Mouse (Mus musculus) kidney, adult 2 months (tissue): ENCODE measurements around the gene Sec14l5. TPM values are rescaled to one million over a fixed set of nuclear protein-coding genes. Genes with fewer than 3 reads are reported as not detected.

Experiments
- DNase-seq: peaks from one replicate; pipeline ENCODE4 v3.0.0; 2021
- H3K27ac ChIP-seq: fragments of 200-500 bp; 2 replicates; pipeline ENCODE4 v1.5.1; 2012; ENCODE audit warnings: low read depth, low read length, control low read depth, inconsistent platforms; ENCODE audit not compliant: insufficient read depth
- H3K27me3 ChIP-seq: fragments of 200-500 bp; replicated peaks from 2 replicates; pipeline ENCODE4 v1.6.1; 2012; ENCODE audit warnings: mild to moderate bottlenecking, moderate library complexity, low read length, inconsistent platforms; ENCODE audit not compliant: control insufficient read depth, insufficient read depth
- H3K36me3 ChIP-seq: fragments of 200-500 bp; 2 replicates; pipeline ENCODE4 v1.6.1; 2012; ENCODE audit warnings: mild to moderate bottlenecking, moderate library complexity, low read length, inconsistent platforms; ENCODE audit not compliant: control insufficient read depth, insufficient read depth
- H3K4me1 ChIP-seq: fragments of 200-500 bp; 2 replicates; pipeline ENCODE4 v1.6.1; 2011; ENCODE audit warnings: low read length; ENCODE audit not compliant: control insufficient read depth, insufficient read depth
- H3K4me3 ChIP-seq: fragments of 200-500 bp; 2 replicates; pipeline ENCODE4 v1.5.1; 2011; ENCODE audit warnings: mild to moderate bottlenecking, low read depth, low read length, control low read depth; ENCODE audit not compliant: insufficient read depth
- CTCF ChIP-seq: fragments of 200-500 bp; conservative IDR thresholded peaks from 2 replicates; pipeline ENCODE4 v1.5.1; 2011; ENCODE audit warnings: low read depth, mild to moderate bottlenecking, control low read depth, low read length, moderate library complexity, mixed read lengths; ENCODE audit not compliant: insufficient read depth, insufficient read length
- POLR2A ChIP-seq: fragments of 200-500 bp; IDR thresholded peaks from one replicate; pipeline ENCODE4 v1.6.1; 2011; ENCODE audit warnings: low read depth, low read length, control low read depth
- WGBS: fragments of 180-500 bp; shearing (Covaris S2); methylation state at CpG from one replicate; pipeline ENCODE4 v1.1.7; 2018; 5-methylcytosine and 5-hydroxymethylcytosine counted together
- polyA plus RNA-seq: library from polyadenylated mRNA; depleted of rRNA; stranded (reverse); fragments of >200 nt; gene quantifications from 2 replicates; pipeline ENCODE4 v1.2.3, GENCODE M21; 2012; rRNA removed

Sec14l5 gene
- polyA plus RNA-seq = 0.07 and 0.34 TPM in 2 replicates

DNA sequence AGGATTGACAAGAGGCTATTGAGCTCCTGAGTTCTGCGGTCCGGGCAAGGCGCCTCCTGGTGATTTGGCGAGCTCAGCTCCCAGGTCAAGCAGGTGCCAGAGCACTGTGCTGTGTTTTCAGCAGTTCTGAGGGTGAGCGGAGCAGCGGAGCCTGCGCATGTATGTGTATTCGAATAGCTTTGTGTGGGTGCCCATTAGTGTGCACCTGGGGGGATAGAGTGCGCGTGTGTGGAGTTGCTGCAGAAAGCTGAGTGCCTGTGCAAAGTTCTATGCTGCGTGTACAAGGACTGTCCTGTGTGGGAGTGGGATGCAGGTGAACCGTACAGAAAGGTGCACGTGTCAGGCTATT, at the start of gene Sec14l5:
Gene Sec14l5 (plus strand): TSS at position 73 of the 349 bp plus-strand sequence.
- TF ChIP-seq CTCF (no peak), POLR2A (no peak)
- H3K27me3 ChIP-seq = no peaks in the 10 kb centered on the region; the same call in 1 of the 2 replicates
- DNase-seq = no peak
- peak within 1 kb of the TSS; percentile 42 for H3K4me3 ChIP-seq
- H3K27ac ChIP-seq = no peak within 1 kb of the TSS
- H3K36me3 ChIP-seq = no peaks in the 10 kb centered on the region
- H3K4me1 ChIP-seq = no peaks in the 10 kb centered on the region
- WGBS = 13% methylated on average over 13 of the region's 13 CpGs

- 77% methylated on average over 6 of the region's 6 CpGs for WGBS
- TF ChIP-seq CTCF (no peak), POLR2A (no peak)
- Histone ChIP-seq H3K4me3 (no peak overlapping the region), H3K36me3 (no peaks in the 10 kb centered on the region), H3K27ac (no peak overlapping the region), H3K4me1 (no peaks in the 10 kb centered on the region), H3K27me3 (no peaks in the 10 kb centered on the region)
- DNase-seq = no peak
Observed at GRCm38 (mm10) chr16:5101000-5101399, 45.9 kb upstream of the Sec14l5 start.

GRCm38 (mm10) chr16:5109877-5110276, 37.0 kb upstream of the Sec14l5 start:
- H3K4me1 ChIP-seq = no peaks in the 10 kb centered on the region
- peak; percentile 45 for DNase-seq
- H3K27me3 ChIP-seq = no peaks in the 10 kb centered on the region
- no peak overlapping the region for H3K4me3 ChIP-seq
- no peak overlapping the region for H3K27ac ChIP-seq
- no peaks in the 10 kb centered on the region for H3K36me3 ChIP-seq
- TF ChIP-seq POLR2A (no peak), CTCF (no peak)
- WGBS = 50% methylated on average over 7 of the region's 7 CpGs

- no peak overlapping the region for H3K27ac ChIP-seq
- no peaks in the 10 kb centered on the region for H3K36me3 ChIP-seq
- H3K4me1 ChIP-seq = no peaks in the 10 kb centered on the region
- no peak overlapping the region for H3K4me3 ChIP-seq
- 85% methylated on average over 3 of the region's 3 CpGs for WGBS
- DNase-seq = no peak
- no peaks in the 10 kb centered on the region for H3K27me3 ChIP-seq
- no peak for TF ChIP-seq POLR2A
- TF ChIP-seq CTCF = no peak
Observed at GRCm38 (mm10) chr16:5111021-5111420, 35.9 kb upstream of the Sec14l5 start.

GRCm38 (mm10) chr16:5113002-5113550, 33.8 kb upstream of the Sec14l5 start:
- H3K27me3 ChIP-seq = no peaks in the 10 kb centered on the region
- no peak overlapping the region for H3K27ac ChIP-seq
- WGBS = 57% methylated on average over 4 of the region's 4 CpGs
- no peaks in the 10 kb centered on the region for H3K4me1 ChIP-seq
- H3K36me3 ChIP-seq = no peaks in the 10 kb centered on the region
- TF ChIP-seq CTCF (no peak), POLR2A (no peak)
- peak; percentile 6 for DNase-seq
- no peak overlapping the region for H3K4me3 ChIP-seq

DNA sequence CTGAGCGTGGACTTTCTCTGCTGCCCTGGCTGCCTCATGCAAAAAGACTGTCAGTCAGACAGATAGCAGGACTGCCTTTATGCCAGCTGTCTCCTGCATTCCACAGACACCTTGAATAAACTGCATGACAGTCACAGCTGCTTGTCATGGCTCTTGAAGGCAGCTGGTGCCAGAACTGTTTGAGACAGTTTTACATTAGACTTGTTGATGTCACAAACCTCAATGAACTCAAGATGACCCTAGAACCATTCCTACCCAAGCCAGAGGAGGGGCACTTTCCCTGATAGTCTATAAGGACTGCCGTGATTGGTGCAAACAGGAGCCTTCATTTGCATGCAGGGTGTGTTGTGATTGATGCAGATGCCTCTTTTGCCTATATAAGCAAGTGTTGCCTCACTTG, 33.3 kb upstream of the Sec14l5 start:
- no peak for TF ChIP-seq POLR2A
- TF ChIP-seq CTCF = no peak
- 86% methylated on average over 2 of the region's 2 CpGs for WGBS
- H3K27me3 ChIP-seq = no peaks in the 10 kb centered on the region
- H3K4me3 ChIP-seq = no peak overlapping the region
- H3K4me1 ChIP-seq = no peaks in the 10 kb centered on the region
- DNase-seq = no peak
- no peak overlapping the region for H3K27ac ChIP-seq
- H3K36me3 ChIP-seq = no peaks in the 10 kb centered on the region

GRCm38 (mm10) chr16:5119385-5119784, 27.5 kb upstream of the Sec14l5 start:
- DNase-seq = peak; percentile 13
- no peaks in the 10 kb centered on the region for H3K36me3 ChIP-seq
- H3K4me3 ChIP-seq = no peak overlapping the region
- 44% methylated on average over 4 of the region's 4 CpGs for WGBS
- H3K4me1 ChIP-seq = no peaks in the 10 kb centered on the region
- TF ChIP-seq POLR2A (no peak), CTCF (no peak)
- H3K27me3 ChIP-seq = no peaks in the 10 kb centered on the region
- H3K27ac ChIP-seq = no peak overlapping the region

- TF ChIP-seq CTCF = no peak
- TF ChIP-seq POLR2A = no peak
- Histone ChIP-seq H3K4me1 (no peaks in the 10 kb centered on the region), H3K27me3 (no peaks in the 10 kb centered on the region), H3K27ac (no peak overlapping the region), H3K4me3 (no peak overlapping the region), H3K36me3 (no peaks in the 10 kb centered on the region)
- no peak for DNase-seq
- 72% methylated on average over 4 of the region's 4 CpGs for WGBS
Observed at GRCm38 (mm10) chr16:5119845-5120244, 27.1 kb upstream of the Sec14l5 start.
